Mouse (Mus musculus) ES-E14 (cell line): Measurements from ENCODE around the gene Sbno1. TPM values are rescaled to one million over a fixed set of nuclear protein-coding genes. Genes with fewer than 3 reads are reported as not detected.

Source experiments
- DNase-seq: peaks from one replicate; pipeline ENCODE4 v3.0.0-alpha.2; 2013; ENCODE audit warnings: low read depth, low spot score
- H3K27ac ChIP-seq: 2 replicates; pipeline ENCODE4 v1.5.1; 2012; ENCODE audit warnings: low read depth, mild to moderate bottlenecking, low read length, moderate library complexity, mixed read lengths; ENCODE audit not compliant: poor library complexity, insufficient read depth, severe bottlenecking
- H3K36me3 ChIP-seq: 2 replicates; pipeline ENCODE4 v1.6.1; 2012; ENCODE audit warnings: mild to moderate bottlenecking, low read length, moderate library complexity, mixed read lengths; ENCODE audit not compliant: control insufficient read depth, poor library complexity, insufficient read depth, severe bottlenecking
- H3K4me1 ChIP-seq, 2 experiments: fragments of 150-350 bp in 1 of 2; sonication (generic) in 1 of 2; 2 replicates each; pipeline ENCODE4 v1.6.1; 2012; ENCODE audit warnings: low read length in 2 of 2, mild to moderate bottlenecking in 1 of 2, mixed read lengths in 1 of 2; ENCODE audit not compliant: control insufficient read depth in 2 of 2, insufficient read depth in 2 of 2, poor library complexity in 1 of 2
- H3K4me3 ChIP-seq, 2 experiments: fragments of 150-350 bp in 1 of 2; sonication (generic) in 1 of 2; 2 replicates each; pipeline ENCODE4 v1.5.1; 2012; ENCODE audit warnings: low read length in 2 of 2, low read depth in 1 of 2, mild to moderate bottlenecking in 1 of 2, mixed read lengths in 1 of 2; ENCODE audit not compliant: insufficient read depth in 1 of 2, poor library complexity in 1 of 2, severe bottlenecking in 1 of 2
- H3K9ac ChIP-seq: 2 replicates; pipeline ENCODE4 v1.6.1; 2012; ENCODE audit warnings: low read depth, mild to moderate bottlenecking, low read length, mixed read lengths; ENCODE audit not compliant: poor library complexity, insufficient read depth, severe bottlenecking
- H3K9me3 ChIP-seq: fragments of 150-350 bp; sonication (generic); 2 replicates; pipeline ENCODE4 v1.6.1; 2012; ENCODE audit warnings: low read depth, mild to moderate bottlenecking, low read length; ENCODE audit not compliant: control insufficient read depth, insufficient read depth
- CHD2 ChIP-seq: IDR thresholded peaks from 2 replicates; pipeline ENCODE4 v1.6.1; 2014; ENCODE audit warnings: mild to moderate bottlenecking, low read depth, low read length, inconsistent platforms
- HCFC1 ChIP-seq: IDR thresholded peaks from 2 replicates; pipeline ENCODE4 v1.6.1; 2012; ENCODE audit warnings: low read length, inconsistent platforms, borderline replicate concordance; ENCODE audit not compliant: insufficient read depth
- MAFK ChIP-seq: IDR thresholded peaks from 2 replicates; pipeline ENCODE4 v1.6.1; 2014; ENCODE audit warnings: mild to moderate bottlenecking, low read depth, low read length, inconsistent platforms; ENCODE audit not compliant: insufficient read depth
- ZC3H11A ChIP-seq: IDR thresholded peaks from 2 replicates; pipeline ENCODE4 v1.6.1; 2012; ENCODE audit warnings: low read depth, mild to moderate bottlenecking, inconsistent platforms, low read length, borderline replicate concordance
- ZNF384 ChIP-seq: IDR thresholded peaks from 2 replicates; pipeline ENCODE4 v1.6.1; 2012; ENCODE audit warnings: low read depth, low read length, inconsistent platforms
- in situ Hi-C, 2 experiments: fragments of 600-800 bp; cut with MboI; formaldehyde crosslinking; loops; one replicate each; pipeline ENCODE4 v1.15.1; 2025; ENCODE audit warnings: low sequenced_read_pairs in 2 of 2, inconsistent platforms in 1 of 2; ENCODE audit not compliant: unreplicated experiment in 2 of 2
- total RNA-seq: library from RNA; depleted of rRNA; stranded (reverse); fragments of 300-350 nt; gene quantifications from 2 replicates; pipeline ENCODE4 v1.2.3, GENCODE M21; 2012

The Sbno1 gene
- total RNA-seq, 1 experiment: 86.4 TPM

GRCm38 (mm10) chr5:124450641-124451340, 25.0 kb upstream of the Sbno1 start:
- in situ Hi-C loops: no loop called here
- Histone ChIP-seq H3K9ac (no peak overlapping the region; the same call in 1 of the 2 replicates), H3K27ac (no peak overlapping the region), H3K4me1 (peaks cover 6 to 24% of the 10 kb centered on the region in 2 experiments; a peak in 2 of 4 replicates), H3K36me3 (peaks cover 65% of the 10 kb centered on the region), H3K4me3 (no peak overlapping the region), H3K9me3 (no peaks in the 10 kb centered on the region)
- no peak for DNase-seq
- no peak for TF ChIP-seq CHD2
- no peak for TF ChIP-seq ZC3H11A
- TF ChIP-seq ZNF384: no peak
- no peak for TF ChIP-seq MAFK
- no peak for TF ChIP-seq HCFC1

DNA sequence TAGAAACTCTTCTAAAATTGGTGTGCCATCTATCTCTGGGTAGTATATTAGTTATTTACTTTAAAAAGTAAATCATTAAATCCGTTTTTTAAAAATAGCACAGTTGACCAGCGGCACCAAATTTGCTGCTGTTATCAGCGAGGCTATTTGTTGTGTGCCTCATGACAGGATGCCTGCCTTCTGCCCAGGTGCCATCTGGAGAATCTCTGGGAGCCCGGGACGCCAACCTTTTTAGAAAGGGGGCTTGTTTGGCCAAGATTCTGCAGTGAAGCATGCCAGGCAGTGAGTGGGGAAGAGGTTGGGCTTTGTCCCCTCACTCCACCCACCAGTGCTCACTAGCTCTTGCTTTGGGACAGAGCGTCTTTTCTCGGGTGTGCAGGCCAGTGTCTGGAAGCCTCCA, 24.2 kb upstream of the Sbno1 start:
- TF ChIP-seq MAFK (no peak), ZNF384 (no peak), CHD2 (no peak), HCFC1 (no peak), ZC3H11A (no peak)
- in situ Hi-C loops: no loop called here
- no peak overlapping the region for H3K27ac ChIP-seq
- no peaks in the 10 kb centered on the region for H3K9me3 ChIP-seq
- no peak overlapping the region for H3K4me3 ChIP-seq
- no peak for DNase-seq
- peaks cover 6 to 24% of the 10 kb centered on the region in 2 experiments; a peak in 2 of 4 replicates for H3K4me1 ChIP-seq
- H3K36me3 ChIP-seq: peaks cover 61% of the 10 kb centered on the region
- H3K9ac ChIP-seq: no peak overlapping the region

DNA sequence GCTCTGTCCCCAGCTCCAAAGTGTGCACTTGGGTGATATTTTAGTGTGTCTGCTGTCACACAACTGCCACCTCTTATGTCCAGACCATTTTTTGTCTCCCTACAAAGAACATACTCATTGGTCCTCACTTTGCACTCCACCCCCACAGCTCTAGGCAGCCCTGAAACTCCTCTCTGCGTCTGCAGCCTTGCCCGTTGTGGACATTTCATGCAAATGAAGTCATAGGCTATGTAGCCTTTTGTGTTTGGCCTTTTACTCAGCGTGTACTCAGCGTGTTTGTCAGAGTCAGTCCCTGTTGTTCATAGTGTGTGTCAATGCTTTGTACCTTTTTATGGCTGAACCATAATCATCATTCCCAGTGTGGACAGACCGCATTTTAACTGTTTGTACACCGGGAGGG, 23.7 kb upstream of the Sbno1 start:
- no peak overlapping the region for H3K9ac ChIP-seq
- no peak for TF ChIP-seq CHD2
- no peak for TF ChIP-seq MAFK
- TF ChIP-seq HCFC1: no peak
- TF ChIP-seq ZC3H11A: no peak
- no peak for TF ChIP-seq ZNF384
- H3K27ac ChIP-seq: no peak overlapping the region
- H3K4me3 ChIP-seq: no peak overlapping the region
- H3K36me3 ChIP-seq: peaks cover 59% of the 10 kb centered on the region
- in situ Hi-C loops: no loop called here
- H3K4me1 ChIP-seq: peaks cover 6 to 24% of the 10 kb centered on the region in 2 experiments; a peak in 2 of 4 replicates
- no peaks in the 10 kb centered on the region for H3K9me3 ChIP-seq
- no peak for DNase-seq

DNA sequence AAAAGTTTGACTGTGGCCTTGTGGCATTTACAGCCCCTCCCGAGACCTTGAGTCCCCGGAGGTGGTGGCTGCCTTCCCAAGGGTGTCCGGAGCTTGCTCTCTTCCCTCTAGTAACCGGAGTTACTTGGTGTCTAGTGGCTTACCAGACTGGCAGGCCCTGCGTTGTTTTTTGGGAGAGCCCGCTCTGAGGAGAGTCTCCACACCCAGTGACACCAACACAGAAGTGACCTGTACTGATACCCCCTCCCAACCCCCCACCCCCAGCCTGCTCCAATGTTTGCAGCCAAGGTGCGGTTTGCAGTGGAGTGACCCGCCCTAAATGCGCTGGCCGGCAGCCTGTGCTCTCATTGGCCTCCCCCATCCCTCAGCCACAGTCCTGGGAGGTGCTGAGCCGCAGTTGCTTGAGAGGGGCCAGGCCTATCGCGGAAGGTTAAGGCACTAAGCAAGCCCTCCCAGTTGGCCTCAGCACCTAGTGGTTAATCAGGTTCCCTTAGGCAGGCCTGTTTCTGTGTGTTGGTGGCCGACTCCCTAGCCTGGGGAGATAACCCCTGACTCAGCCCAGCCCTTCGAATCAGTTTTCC, 20.6 kb upstream of the Sbno1 start:
- Histone ChIP-seq H3K4me3 (peak overlapping the region; percentile 91 to 92), H3K9ac (peak overlapping the region; percentile 96), H3K9me3 (no peaks in the 10 kb centered on the region), H3K36me3 (peaks cover 39% of the 10 kb centered on the region), H3K27ac (peak overlapping the region; percentile 92), H3K4me1 (peaks cover 4 to 11% of the 10 kb centered on the region in 2 experiments; a peak in 2 of 4 replicates)
- no peak for TF ChIP-seq ZC3H11A
- TF ChIP-seq HCFC1: no peak
- TF ChIP-seq MAFK: no peak
- TF ChIP-seq ZNF384: no peak
- no peak for TF ChIP-seq CHD2
- DNase-seq: no peak
- in situ Hi-C loops: no loop called here
